ENCODE assay signal across 8 mouse cellular contexts in genomic region chr17:32528408-32529337, GRCm38 (mm10). TPM values are rescaled to one million over a fixed set of nuclear protein-coding genes. Genes with fewer than 3 reads are reported as not detected.
DNase-seq lines count a peak whose midpoint lies in the region; ATAC-seq lines count a peak whose summit lies in the region.

No protein-coding gene starts in this region.

- WGBS in intestine, embryonic 14.5 days = 13% methylated on average over 26 of the region's 26 CpGs

- no peaks in the 10 kb centered on the region for H3K9me3 ChIP-seq in intestine, embryonic 14.5 days (ENCODE audit: control insufficient read depth, low read length)

- peak overlapping the region; percentile 23 for H3K4me3 ChIP-seq in intestine, embryonic 14.5 days (ENCODE audit: low read depth, low read length)

- no peaks in the 10 kb centered on the region for H3K4me1 ChIP-seq in intestine, embryonic 14.5 days (replicated peaks; ENCODE audit: control insufficient read depth, insufficient read depth, low read length)

- intact Hi-C loops in gastrocnemius, postnatal 14 days (cut with DNase I; ENCODE audit: low total_unique reads) = loop anchor here (5.0 kb wide), 1 partner anchor 154 kb away; no protein-coding TSS in a partner anchor
- intact Hi-C loops in left cerebral cortex, postnatal 10 days (cut with DNase I) = no loop called here

- ATAC-seq in intestine, embryonic 14.5 days (replicated peaks; ENCODE audit: low FRiP score, low TSS enrichment, low read depth) = peak; percentile 91
- peak; percentile 98 for ATAC-seq in megakaryocyte progenitor cell, adult 5-6 weeks (replicated peaks; ENCODE audit: poor library complexity)

- DNase-seq in adrenal gland, adult 18-20 months (ENCODE audit: low spot score in 2 of 2) = peak; percentile 84 to 88
- peak; percentile 94 for DNase-seq in embryo, embryonic 10.5 days (ENCODE audit: low spot score)
- DNase-seq in gastrocnemius, postnatal 14 days = peak; percentile 82
- DNase-seq in intestine, embryonic 14.5 days (ENCODE audit: low spot score) = peak; percentile 90
- peak; percentile 81 to 83 for DNase-seq in left cerebral cortex, postnatal 10 days (ENCODE audit: extremely low spot score in 1 of 2, low spot score in 2 of 2)
- DNase-seq in right cerebral cortex, postnatal 10 days (ENCODE audit: low spot score in 2 of 2) = peak; percentile 86 to 90
- DNase-seq in urinary bladder, postnatal 25 days (ENCODE audit: low spot score) = peak; percentile 77

- peak overlapping the region; percentile 32; the same call in 1 of the 2 replicates for H3K9ac ChIP-seq in intestine, embryonic 14.5 days (ENCODE audit: low read length)

- H3K27me3 ChIP-seq in intestine, embryonic 14.5 days (replicated peaks; ENCODE audit: control insufficient read depth, insufficient read depth, low read length) = no peaks in the 10 kb centered on the region

- peaks cover 11% of the 10 kb centered on the region; the same call in 1 of the 2 replicates for H3K36me3 ChIP-seq in intestine, embryonic 14.5 days (ENCODE audit: control insufficient read depth, insufficient read depth, low read length)

- H3K27ac ChIP-seq in intestine, embryonic 14.5 days (ENCODE audit: low read depth) = no peak overlapping the region

- peak overlapping the region; percentile 46 for H3K4me2 ChIP-seq in intestine, embryonic 14.5 days (ENCODE audit: low read length)

RNA-seq across cellular contexts. Expression of gene Cyp4f16, which starts 7.7 kb away (rescaled TPM):
- total RNA-seq in adrenal gland, adult 18-20 months (2021) = 10 to 100 TPM in 1 of 2 experiments, 1 to 10 TPM in 1; 9.9 to 10.5 TPM
- total RNA-seq in gastrocnemius, postnatal 14 days (2021) = 1 to 10 TPM; 2.0 to 2.3 TPM
- polyA plus RNA-seq in intestine, embryonic 14.5 days (2014; fragmentation: Nextera tagmentation; extraction: Ambion mirVana) = 16.0 and 18.6 TPM in 2 replicates
- 1 to 10 TPM; 4.9 to 6.0 TPM for total RNA-seq in left cerebral cortex, postnatal 10 days (2021)
- 11.1 and 11.6 TPM in 2 replicates for total RNA-seq in megakaryocyte progenitor cell, adult 5-6 weeks (2015)
- total RNA-seq in megakaryocyte progenitor cell, adult 5-6 weeks (2017) = 11.2 and 13.7 TPM in 2 replicates

RNA-seq across cellular contexts. Expression of gene Cyp4f17, which starts 22.8 kb away (rescaled TPM):
- 10 to 100 TPM; 11.3 to 12.4 TPM for total RNA-seq in adrenal gland, adult 18-20 months (2021)
- 1 to 10 TPM in 1 of 2 experiments, under 1 TPM in 1; 0.90 to 1.3 TPM for total RNA-seq in gastrocnemius, postnatal 14 days (2021)
- 6.9 and 7.7 TPM in 2 replicates for polyA plus RNA-seq in intestine, embryonic 14.5 days (2014; fragmentation: Nextera tagmentation; extraction: Ambion mirVana)
- total RNA-seq in left cerebral cortex, postnatal 10 days (2021) = 1 to 10 TPM; 3.2 to 3.8 TPM
- 0.32 and 1.2 TPM in 2 replicates for total RNA-seq in megakaryocyte progenitor cell, adult 5-6 weeks (2015)
- total RNA-seq in megakaryocyte progenitor cell, adult 5-6 weeks (2017) = 0.29 and 1.5 TPM in 2 replicates
